Mouse (Mus musculus) R1 (cell line): ENCODE data around the gene Lcn2.

Source experiments
- DNase-seq: peaks from one replicate; pipeline ENCODE4 v3.0.0-alpha.2; 2018; ENCODE audit warnings: low read depth, low spot score

Gene Lcn2

GRCm38 (mm10) chr2:32387706-32388490 is at the start of gene Lcn2:
Gene Lcn2 (minus strand): TSS chr2:32388252.
- no peak for DNase-seq

GRCm38 (mm10) chr2:32437612-32438166 is 49.6 kb upstream of the Lcn2 start:
- no peak for DNase-seq

DNA sequence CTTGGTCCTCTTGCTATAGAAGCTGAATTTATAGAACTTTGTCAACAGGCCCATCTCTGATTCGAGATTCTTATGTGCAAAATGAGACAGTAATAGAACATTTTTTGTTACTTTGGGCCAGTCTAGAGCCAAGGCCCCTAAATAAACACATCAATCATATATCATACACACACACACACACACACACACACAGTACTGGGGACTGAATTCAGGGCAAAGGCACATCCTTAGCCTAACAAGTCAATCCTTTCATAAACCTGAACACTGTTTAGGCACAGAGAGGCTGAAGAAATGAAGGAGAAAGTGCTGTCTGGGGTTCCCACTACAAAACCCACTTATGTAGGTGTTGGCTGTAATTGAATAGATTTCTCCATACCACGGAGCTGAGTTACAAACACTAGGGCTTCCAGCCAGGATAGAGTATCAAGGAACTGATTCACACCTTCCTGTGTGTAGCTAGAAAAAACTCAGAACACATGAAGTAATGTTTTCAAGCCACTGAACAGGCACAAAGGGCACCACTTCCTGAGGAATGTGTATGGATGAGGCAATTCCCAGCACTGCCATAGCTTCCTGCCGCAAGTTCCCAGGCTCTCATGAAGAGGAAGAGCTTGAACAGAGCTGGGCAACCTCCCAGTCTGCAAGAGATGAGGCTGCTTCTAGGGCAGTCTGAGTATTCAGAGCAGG is 48.8 kb upstream of the Lcn2 start:
- DNase-seq: peak; percentile 41

DNA sequence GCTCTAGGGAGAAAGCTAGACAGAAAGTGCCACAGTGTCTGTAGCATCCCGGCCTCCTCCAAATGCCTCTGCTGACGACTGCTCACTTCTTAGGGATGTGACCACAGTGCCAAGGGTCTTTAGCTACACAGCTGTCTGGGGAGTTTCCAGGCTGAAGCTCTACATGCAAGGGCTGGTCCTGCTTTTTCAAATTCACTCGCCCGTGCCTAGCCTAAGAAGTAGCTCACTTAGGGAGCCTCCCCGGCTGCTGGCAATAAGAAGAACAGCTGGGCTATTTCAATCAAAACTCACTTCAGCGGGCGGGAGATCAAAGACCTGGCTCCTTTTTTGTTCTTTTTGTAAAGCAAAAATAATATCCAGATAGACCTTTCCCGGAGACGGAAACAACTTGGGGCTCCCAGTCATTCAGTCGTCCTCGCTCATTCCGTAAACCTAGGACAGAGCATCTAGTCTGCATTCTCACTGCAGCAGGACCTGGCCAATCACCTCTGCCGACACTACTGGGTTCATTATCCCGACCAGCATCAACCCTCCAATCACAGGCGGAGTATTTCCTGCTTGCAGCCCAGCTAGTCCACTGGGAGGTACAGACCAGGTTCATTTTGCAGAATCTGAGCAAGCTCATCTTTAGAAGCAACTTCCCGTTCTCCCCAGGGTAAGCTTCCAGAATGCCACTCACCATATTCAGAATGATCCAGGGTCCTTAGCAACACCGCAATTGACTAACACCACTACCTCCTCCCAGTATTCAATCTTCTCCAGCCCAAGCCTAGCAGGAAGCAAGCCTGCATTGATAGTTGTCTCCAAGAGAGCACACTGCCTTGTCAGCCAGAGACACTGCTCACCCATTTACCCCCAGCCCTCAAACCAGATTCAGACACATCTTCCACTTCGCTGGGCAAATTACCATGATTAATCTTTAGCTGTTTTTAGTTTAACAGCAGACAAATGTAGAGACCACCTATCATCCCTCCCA is 42.9 kb upstream of the Lcn2 start:
- DNase-seq: peak; percentile 80

GRCm38 (mm10) chr2:32429215-32429891 is 41.3 kb upstream of the Lcn2 start:
- no peak for DNase-seq

DNA sequence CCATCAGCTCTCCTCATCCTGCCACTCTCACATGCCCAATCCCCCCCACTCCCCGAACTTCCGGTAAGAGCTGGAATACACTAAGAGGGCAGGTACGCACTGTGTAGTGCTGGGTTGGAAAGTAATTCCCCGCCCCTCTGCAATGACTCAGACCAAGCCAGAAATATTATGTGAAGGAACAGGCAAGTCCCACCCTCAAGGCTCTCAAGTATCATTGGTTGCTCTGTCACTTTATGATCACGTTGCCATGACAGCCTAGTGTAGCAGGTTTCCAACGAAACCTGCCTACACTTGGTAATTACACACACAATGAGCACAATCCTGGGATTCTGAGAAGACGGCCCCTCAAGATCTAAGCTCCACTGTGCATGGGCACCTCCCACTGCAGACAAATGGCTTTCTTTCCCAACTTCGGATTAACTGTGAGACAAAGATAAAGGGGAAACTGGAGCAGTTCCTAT is 40.2 kb upstream of the Lcn2 start:
- DNase-seq: peak; percentile 32

- DNase-seq: no peak
Observed at GRCm38 (mm10) chr2:32427720-32428119, 39.7 kb upstream of the Lcn2 start.

- DNase-seq: no peak
Observed at GRCm38 (mm10) chr2:32426141-32426540, 38.1 kb upstream of the Lcn2 start.

DNA sequence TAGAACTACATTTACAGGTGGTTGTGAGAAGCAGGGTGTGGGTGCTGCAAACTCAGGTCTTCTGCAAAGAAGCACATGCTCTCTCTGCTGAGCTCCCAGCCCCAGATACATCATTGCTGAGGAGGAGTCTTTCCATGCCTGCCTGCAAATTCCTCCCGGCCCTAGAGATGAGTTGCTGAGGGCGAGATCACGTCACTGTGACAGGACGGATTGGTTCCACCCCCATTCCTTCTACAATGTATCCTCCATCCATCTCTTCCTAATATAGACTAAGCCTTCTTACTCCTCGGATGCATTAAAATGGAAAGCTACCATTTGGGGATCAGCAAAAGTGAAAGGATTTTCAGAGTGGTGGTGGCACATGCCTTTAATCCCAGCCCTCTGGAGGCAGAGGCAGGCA is 37.5 kb upstream of the Lcn2 start:
- DNase-seq: no peak

- DNase-seq: no peak
Observed at GRCm38 (mm10) chr2:32424796-32425195, 36.7 kb upstream of the Lcn2 start.

DNA sequence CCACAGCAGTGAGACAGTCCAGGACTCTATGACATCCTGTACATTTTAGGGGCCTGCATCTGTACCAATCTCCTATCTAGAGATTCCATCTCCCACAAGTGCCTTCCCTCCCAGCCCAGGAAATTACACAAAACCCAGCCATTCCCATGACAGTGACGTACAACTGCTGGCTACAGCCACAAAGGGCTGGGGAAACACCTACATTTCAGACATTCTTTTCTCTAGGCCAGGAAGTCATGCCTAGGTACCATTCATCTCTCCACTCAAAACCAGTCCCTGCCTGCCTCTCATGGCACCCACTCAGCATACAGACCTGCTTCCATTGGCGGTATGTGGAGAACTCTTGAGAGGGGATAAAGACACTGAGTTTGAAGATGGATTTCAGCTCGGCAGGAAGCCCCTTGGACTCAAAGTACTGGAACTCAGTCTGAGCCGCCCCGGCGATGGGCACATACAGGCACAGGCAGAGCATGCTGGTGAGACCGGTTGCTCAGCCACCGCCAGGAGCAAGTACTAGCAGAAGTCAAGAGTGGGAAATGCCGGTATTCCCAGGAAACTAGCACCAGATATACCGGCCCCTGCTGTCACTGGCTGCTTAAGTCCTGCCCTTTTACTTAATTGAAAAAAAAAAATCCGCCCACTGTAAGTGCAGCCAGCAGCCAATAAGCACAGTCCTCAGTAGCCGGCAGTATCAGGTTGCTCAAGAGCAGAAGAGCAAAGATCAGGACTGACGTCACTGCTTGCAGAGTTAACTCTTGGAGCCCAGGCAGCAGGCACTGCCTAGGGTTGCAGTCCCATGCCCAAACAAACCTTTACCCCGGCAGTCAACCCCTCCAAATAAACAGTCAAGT is 35.7 kb upstream of the Lcn2 start:
- DNase-seq: peak; percentile 93

- no peak for DNase-seq
Observed at GRCm38 (mm10) chr2:32421851-32422251, 33.8 kb upstream of the Lcn2 start.

- DNase-seq: no peak
Observed at GRCm38 (mm10) chr2:32420647-32421046, 32.6 kb upstream of the Lcn2 start.

DNA sequence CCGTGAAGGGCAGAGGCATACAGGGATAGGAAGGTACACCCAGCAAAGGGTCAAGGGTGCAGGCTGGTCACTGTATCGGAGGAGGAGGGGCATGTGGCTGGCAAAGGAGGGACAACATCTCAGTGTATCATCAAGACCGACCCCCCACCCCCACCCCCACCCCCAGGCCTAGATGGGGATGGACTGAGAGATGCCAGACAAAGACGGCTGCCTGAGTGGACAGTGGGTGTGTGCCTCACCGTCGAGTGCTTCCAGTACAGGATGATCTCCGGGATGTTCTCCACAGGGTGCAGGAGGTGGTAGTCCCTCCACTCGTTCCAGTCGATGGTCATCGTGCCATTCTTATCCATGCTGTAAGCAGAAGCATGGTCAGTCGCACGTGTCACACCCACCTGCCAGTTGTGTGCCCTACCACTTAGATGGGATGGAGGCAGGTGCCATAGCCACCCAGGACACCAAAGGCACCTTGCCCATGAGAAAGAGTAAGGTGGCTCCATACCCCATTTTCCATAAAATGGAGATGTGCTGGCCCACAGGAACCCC is 32.1 kb upstream of the Lcn2 start:
- no peak for DNase-seq

GRCm38 (mm10) chr2:32419359-32419758 is 31.3 kb upstream of the Lcn2 start:
- no peak for DNase-seq

DNA sequence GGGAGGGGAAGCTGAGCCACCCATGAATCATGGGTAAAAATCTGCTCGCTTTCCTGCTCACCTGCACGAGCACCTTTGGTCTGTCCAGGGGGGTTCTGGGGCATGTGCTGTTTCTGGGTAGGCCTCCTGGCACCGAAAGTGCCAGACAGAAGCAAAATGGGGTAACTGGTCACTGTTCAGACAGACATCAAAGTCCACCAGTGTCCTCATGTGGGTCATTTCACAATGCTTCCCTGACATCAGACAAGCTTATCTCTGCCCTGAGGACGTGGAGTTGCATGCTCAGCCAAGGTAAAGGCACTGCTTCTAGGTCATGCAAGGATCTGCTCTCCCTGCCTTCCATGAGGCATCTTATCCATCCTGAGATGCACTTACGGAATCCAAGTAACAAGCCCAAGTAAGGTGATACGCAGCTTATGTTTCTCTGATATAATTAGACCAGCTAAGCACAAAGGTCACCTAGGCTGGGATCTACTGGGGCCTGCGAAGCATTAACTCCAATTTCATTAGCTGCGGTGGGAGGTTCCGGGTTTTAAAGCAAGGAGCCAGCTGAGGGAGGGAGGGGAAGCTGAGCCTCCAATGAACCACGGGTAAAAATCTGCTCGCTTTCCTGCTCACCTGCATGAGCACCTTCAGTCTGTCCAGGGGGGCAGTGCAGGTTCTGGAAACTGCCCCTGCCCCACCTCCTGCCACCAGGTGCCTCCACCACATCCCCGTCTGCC is 30.5 kb upstream of the Lcn2 start:
- DNase-seq: no peak

DNA sequence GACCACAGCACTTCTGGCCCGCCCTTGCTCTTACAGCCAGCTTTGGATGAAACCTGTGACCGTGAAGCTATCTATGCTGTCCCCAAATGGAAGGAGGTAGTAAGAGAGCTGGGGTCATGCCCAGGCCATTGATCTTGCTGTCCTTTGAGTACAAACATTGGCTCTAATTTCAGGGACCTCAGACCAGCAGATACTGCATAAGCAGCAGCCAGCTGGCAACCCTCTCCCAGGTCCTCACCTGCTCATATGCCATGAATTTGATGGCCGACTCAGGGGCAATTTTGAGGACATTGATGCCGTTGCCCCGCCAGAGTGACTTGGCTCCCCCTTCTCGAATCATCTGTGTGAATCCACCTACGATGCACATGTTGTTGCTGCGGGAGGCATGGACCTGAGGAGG is 29.4 kb upstream of the Lcn2 start:
- DNase-seq: no peak

GRCm38 (mm10) chr2:32416556-32416955 is 28.5 kb upstream of the Lcn2 start:
- DNase-seq: no peak

- DNase-seq: no peak
Observed at GRCm38 (mm10) chr2:32415801-32416200, 27.7 kb upstream of the Lcn2 start.
